Mouse (Mus musculus): ENCODE data around the gene Klk10.

Gene Klk10

GRCm38 (mm10) chr7:43797333-43797769 lies 16.5 kb downstream of the Klk10 start, which contains the start of gene Klk8:
Gene Klk8, plus strand, starts transcription at chr7:43797577.
- DNase-seq: no peak

GRCm38 (mm10) chr7:43797844-43798462 lies 17.1 kb downstream of the Klk10 start:
- DNase-seq: no peak

- no peak for DNase-seq
Observed at GRCm38 (mm10) chr7:43799876-43800275, 19.0 kb downstream of the Klk10 start.

GRCm38 (mm10) chr7:43810994-43811393 lies 30.2 kb downstream of the Klk10 start, which contains the start of gene Klk7:
Gene Klk7, plus strand, starts transcription at chr7:43811294.
- DNase-seq: no peak

- DNase-seq: no peak
Observed at GRCm38 (mm10) chr7:43815211-43815610, 34.4 kb downstream of the Klk10 start.

- DNase-seq: no peak
Observed at GRCm38 (mm10) chr7:43816746-43817145, 35.9 kb downstream of the Klk10 start.

GRCm38 (mm10) chr7:43821581-43821980 lies 40.7 kb downstream of the Klk10 start:
- DNase-seq: no peak

GRCm38 (mm10) chr7:43824199-43824598 lies 43.4 kb downstream of the Klk10 start, which contains the start of gene Klk6:
Gene Klk6, plus strand, starts transcription at chr7:43824499.
- no peak for DNase-seq

- no peak for DNase-seq
Observed at GRCm38 (mm10) chr7:43826056-43826455, 45.2 kb downstream of the Klk10 start.

GRCm38 (mm10) chr7:43827706-43828105 lies 46.9 kb downstream of the Klk10 start:
- DNase-seq: no peak

GRCm38 (mm10) chr7:43829006-43829405 lies 48.2 kb downstream of the Klk10 start:
- no peak for DNase-seq

Data from cerebellum, adult 9-11 months (tissue).